8 mouse cellular contexts compared by ENCODE assay signal in the genomic region with DNA sequence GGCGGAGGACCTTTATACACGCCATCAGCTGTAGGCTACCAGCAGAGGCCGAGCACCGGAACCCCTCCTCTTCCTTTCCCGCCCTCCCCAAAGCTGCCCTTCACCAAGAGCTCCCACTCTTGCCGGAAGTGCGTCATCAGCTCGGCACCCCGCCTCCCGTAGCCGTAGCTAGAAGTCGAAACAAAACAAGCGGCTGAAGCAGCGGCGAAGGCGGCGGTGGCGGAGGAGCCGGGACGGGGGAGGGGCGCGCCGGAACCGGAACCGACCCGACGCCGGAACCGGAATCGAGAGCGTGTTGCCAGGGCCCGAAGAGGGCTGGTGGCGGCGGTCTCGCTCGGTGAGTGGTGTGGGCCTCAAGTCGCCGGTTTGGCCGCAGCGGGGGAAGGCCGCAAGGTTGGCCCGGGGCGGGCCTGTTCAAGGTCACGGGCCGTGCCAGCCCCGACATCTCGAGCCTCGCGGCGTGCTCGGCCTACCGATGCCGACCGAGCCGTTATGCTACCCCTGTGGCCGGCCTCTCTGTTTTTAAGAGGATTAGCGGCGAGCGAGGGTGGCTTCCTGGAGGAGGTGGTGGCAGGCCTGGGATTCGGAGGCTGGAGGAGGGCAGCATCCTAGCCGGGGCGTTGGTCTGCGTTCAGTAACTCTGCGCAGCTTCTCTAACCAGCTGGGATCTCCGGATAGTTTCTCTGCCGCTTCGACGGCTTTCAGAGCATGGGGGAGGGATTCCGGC. TPM values are rescaled to one million over a fixed set of nuclear protein-coding genes. Genes with fewer than 3 reads are reported as not detected.
DNase-seq lines count a peak whose midpoint lies in the region; ATAC-seq lines count a peak whose summit lies in the region.

TSS of gene Usp19 (plus strand) at position 44 of the 727 bp plus-strand sequence.

- peak within 1 kb of the TSS; percentile 93 for H3K4me2 ChIP-seq in intestine, embryonic 14.5 days (ENCODE audit: low read length)

- intact Hi-C loops in left cerebral cortex, postnatal 14 days (cut with DNase I), result no loop called here

- peak within 1 kb of the TSS; percentile 97 for H3K27ac ChIP-seq in intestine, embryonic 14.5 days (ENCODE audit: low read depth)

- peak within 1 kb of the TSS; percentile 91 for H3K4me3 ChIP-seq in intestine, embryonic 14.5 days (ENCODE audit: low read depth, low read length)

- peak; percentile 94 for ATAC-seq in intestine, embryonic 14.5 days (replicated peaks; ENCODE audit: low FRiP score, low TSS enrichment, low read depth)

- H3K9ac ChIP-seq in intestine, embryonic 14.5 days (ENCODE audit: low read length), result peak within 1 kb of the TSS; percentile 98

- peaks cover 78% of the 10 kb centered on the region for H3K36me3 ChIP-seq in intestine, embryonic 14.5 days (ENCODE audit: control insufficient read depth, insufficient read depth, low read length)

- H3K4me1 ChIP-seq in intestine, embryonic 14.5 days (replicated peaks; ENCODE audit: control insufficient read depth, insufficient read depth, low read length), result peaks cover 9% of the 10 kb centered on the region

- WGBS in intestine, embryonic 14.5 days, result under 1% methylated on average over 68 of the region's 69 CpGs

- no peaks in the 10 kb centered on the region for H3K27me3 ChIP-seq in intestine, embryonic 14.5 days (replicated peaks; ENCODE audit: control insufficient read depth, insufficient read depth, low read length)

- no peaks in the 10 kb centered on the region for H3K9me3 ChIP-seq in intestine, embryonic 14.5 days (ENCODE audit: control insufficient read depth, low read length)

- peak; percentile 91 to 92 for DNase-seq in adrenal gland, adult 18-20 months (ENCODE audit: low spot score in 2 of 2)
- DNase-seq in embryo, embryonic 11 days, result peak; percentile 98
- DNase-seq in gastrocnemius, postnatal 25 days, result peak; percentile 96
- DNase-seq in intestine, embryonic 14.5 days (ENCODE audit: low spot score), result peak; percentile 96
- peak; percentile 95 for DNase-seq in left cerebral cortex, postnatal 14 days (ENCODE audit: low spot score in 2 of 2)
- peak; percentile 95 for DNase-seq in mesoderm, embryonic 11.5 days (ENCODE audit: low read depth, low spot score)
- DNase-seq in right cerebral cortex, postnatal 36 days (ENCODE audit: low spot score in 2 of 2), result peak; percentile 96 to 97
- peak; percentile 97 for DNase-seq in yolk sac, embryonic 10.5 days (ENCODE audit: low spot score)

RNA-seq across cellular contexts. Expression of gene Usp19, which starts in this region (rescaled TPM):
- 100 to 1,000 TPM; 172 to 248 TPM for total RNA-seq in adrenal gland, adult 18-20 months (2021)
- 100 to 1,000 TPM; 101 to 103 TPM for total RNA-seq in gastrocnemius, postnatal 25 days (2021)
- polyA plus RNA-seq in intestine, embryonic 14.5 days (2014; fragmentation: Nextera tagmentation; extraction: Ambion mirVana), result 51.6 and 53.5 TPM in 2 replicates
- total RNA-seq in left cerebral cortex, postnatal 14 days (2021), result 100 to 1,000 TPM; 119 to 128 TPM

Comparison
In these comparisons a context has a peak if more than half of its experiments do, and no peak if none do; other contexts are left out.
1. Peak in every context shown above with its lines: DNase-seq, ATAC-seq, H3K4me3 ChIP-seq and H3K27ac ChIP-seq.